Mouse (Mus musculus) olfactory bulb, adult 2 months (tissue): ENCODE results near the gene Trmt1.

ENCODE experiments used
- CTCF ChIP-seq: fragments of 200-500 bp; IDR thresholded peaks from 2 replicates; pipeline ENCODE4 v1.5.1; 2012; ENCODE audit warnings: low read depth, mild to moderate bottlenecking, low read length, moderate library complexity; ENCODE audit not compliant: insufficient read depth
- POLR2A ChIP-seq: fragments of 200-500 bp; IDR thresholded peaks from 2 replicates; pipeline ENCODE4 v1.6.1; 2012; ENCODE audit warnings: mild to moderate bottlenecking, low read depth, low read length, moderate library complexity; ENCODE audit not compliant: insufficient read depth

GRCm38 (mm10) chr8:84668731-84669485 lies 17.2 kb upstream of the Trmt1 start:
- TF ChIP-seq POLR2A: no peak
- TF ChIP-seq CTCF: no peak
